Mouse (Mus musculus): ENCODE results near the gene Gramd1b. TPM values are rescaled to one million over a fixed set of nuclear protein-coding genes. Genes with fewer than 3 reads are reported as not detected.

Gramd1b gene
- polyA plus RNA-seq, 1 experiment = 44.2 TPM

DNA sequence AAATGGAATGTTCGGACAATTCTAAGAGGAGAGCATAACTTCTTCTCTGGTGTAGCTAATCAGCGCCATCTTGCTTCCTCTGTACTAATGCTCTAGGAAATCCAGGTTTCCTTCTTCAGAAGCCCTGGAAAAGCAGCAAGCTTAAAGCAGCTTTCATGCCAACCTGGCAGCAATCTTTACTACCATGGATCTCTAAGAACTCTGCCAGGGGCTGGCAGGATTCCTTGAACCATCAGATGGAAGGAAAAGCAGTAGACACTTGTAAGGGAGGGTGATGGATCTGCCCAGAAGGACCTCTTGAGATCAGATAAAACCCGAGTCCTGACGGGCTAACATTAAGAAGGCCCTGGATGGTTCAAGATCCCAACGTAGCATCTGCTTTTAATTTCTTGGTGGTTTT lies 234.9 kb downstream of the Gramd1b start:
- Histone ChIP-seq H3K4me1 (ENCODE audit: control insufficient read depth, insufficient read depth, low read length) (no peaks in the 10 kb centered on the region), H3K4me3 (ENCODE audit: insufficient read depth, low read length) (no peak overlapping the region), H3K27ac (ENCODE audit: insufficient read depth, low read depth, low read length) (no peak overlapping the region)
- no peak for TF ChIP-seq POLR2A (IDR thresholded peaks at IDR 0.05; ENCODE audit: borderline replicate concordance, low read depth, low read length)
- TF ChIP-seq CTCF (IDR thresholded peaks at IDR 0.05; ENCODE audit: low read depth, low read length) = no peak

DNA sequence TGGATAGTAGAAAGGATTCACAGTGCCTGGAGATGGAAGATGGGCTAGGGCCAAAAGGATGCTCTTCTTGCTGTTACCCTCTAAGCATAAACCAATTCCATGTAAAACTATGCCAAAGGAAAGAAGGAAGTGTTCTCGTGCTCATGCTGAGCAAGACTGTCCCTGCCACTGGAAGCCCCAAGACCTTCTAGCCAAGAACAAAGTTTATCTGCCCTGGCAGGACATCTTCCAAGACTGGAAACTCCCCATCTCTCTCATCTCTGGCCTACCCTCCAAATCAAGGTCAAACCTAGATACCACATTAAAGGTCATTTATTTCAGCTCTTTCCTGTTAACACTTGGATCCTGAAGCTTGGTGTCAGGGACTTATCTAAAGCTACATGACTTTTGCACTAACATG lies 236.3 kb downstream of the Gramd1b start:
- Histone ChIP-seq H3K4me3 (ENCODE audit: insufficient read depth, low read length) (no peak overlapping the region), H3K4me1 (ENCODE audit: control insufficient read depth, insufficient read depth, low read length) (no peaks in the 10 kb centered on the region), H3K27ac (ENCODE audit: insufficient read depth, low read depth, low read length) (no peak overlapping the region)
- TF ChIP-seq POLR2A (IDR thresholded peaks at IDR 0.05; ENCODE audit: borderline replicate concordance, low read depth, low read length) = no peak
- no peak for TF ChIP-seq CTCF (IDR thresholded peaks at IDR 0.05; ENCODE audit: low read depth, low read length)

DNA sequence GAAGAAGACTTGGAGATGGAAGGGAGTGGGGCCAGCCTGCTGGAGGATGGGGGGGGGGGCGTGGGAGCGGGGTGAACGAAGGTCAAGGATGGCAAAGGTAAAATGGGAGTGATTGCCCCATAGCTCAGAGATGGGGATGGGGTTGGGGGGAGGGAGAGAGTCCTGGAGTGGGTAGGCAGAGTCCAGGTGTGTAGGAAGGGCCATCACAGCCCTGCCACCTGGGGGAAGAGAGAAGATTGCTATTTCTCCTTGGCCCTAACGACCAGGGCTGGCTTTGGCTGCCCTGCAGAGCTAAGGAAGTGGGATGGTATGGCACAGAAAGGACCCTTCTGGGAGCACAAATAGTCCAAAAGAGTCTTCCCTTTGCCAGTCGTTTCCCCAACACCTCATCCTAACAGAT lies 237.0 kb downstream of the Gramd1b start:
- H3K4me3 ChIP-seq (ENCODE audit: insufficient read depth, low read length) = no peak overlapping the region
- TF ChIP-seq CTCF (IDR thresholded peaks at IDR 0.05; ENCODE audit: low read depth, low read length) = no peak
- TF ChIP-seq POLR2A (IDR thresholded peaks at IDR 0.05; ENCODE audit: borderline replicate concordance, low read depth, low read length) = no peak
- no peaks in the 10 kb centered on the region for H3K4me1 ChIP-seq (ENCODE audit: control insufficient read depth, insufficient read depth, low read length)
- H3K27ac ChIP-seq (ENCODE audit: insufficient read depth, low read depth, low read length) = no peak overlapping the region

DNA sequence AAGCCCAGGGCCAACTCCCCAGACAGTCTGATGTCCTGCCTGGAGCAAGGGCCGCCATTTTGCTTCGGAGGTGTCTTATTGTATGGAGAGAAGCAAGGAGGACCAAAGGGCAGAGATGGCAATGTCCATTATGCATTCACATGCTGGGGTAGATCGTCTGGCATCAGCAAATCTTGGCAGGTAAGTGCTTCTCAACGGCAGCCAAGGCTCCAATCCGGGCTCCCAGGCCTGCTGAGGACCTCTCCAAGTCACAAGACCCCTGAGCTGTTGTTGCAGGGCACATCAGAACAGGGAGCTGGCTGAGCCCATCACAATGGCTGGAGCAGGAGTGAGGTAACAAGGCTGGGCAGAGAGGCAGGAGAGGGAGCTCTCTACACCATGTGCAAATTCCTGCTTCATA lies 237.4 kb downstream of the Gramd1b start:
- TF ChIP-seq POLR2A (IDR thresholded peaks at IDR 0.05; ENCODE audit: borderline replicate concordance, low read depth, low read length) = no peak
- no peak for TF ChIP-seq CTCF (IDR thresholded peaks at IDR 0.05; ENCODE audit: low read depth, low read length)
- Histone ChIP-seq H3K27ac (ENCODE audit: insufficient read depth, low read depth, low read length) (no peak overlapping the region), H3K4me1 (ENCODE audit: control insufficient read depth, insufficient read depth, low read length) (no peaks in the 10 kb centered on the region), H3K4me3 (ENCODE audit: insufficient read depth, low read length) (no peak overlapping the region)

DNA sequence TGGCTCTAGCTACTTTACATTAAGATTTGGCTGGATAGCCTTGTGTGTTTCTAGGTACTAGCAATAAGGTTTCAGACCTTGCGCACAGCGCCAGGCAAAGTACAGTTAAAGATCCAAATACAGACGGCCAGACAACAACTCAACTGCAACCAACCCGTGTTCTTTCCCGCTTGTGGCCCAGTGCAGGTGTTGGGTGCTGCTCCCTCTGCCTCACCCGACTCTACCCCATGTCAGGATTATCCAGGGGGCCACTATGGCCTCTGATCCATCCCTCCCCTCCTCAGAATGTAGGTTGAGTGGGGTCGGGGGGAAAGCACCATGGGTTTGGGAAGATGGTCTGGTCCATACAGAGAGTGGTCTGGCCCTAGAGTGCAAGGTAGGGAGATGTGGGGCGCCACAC lies 237.9 kb downstream of the Gramd1b start:
- no peaks in the 10 kb centered on the region for H3K4me1 ChIP-seq (ENCODE audit: control insufficient read depth, insufficient read depth, low read length)
- no peak overlapping the region for H3K4me3 ChIP-seq (ENCODE audit: insufficient read depth, low read length)
- TF ChIP-seq CTCF (IDR thresholded peaks at IDR 0.05; ENCODE audit: low read depth, low read length) = no peak
- no peak for TF ChIP-seq POLR2A (IDR thresholded peaks at IDR 0.05; ENCODE audit: borderline replicate concordance, low read depth, low read length)
- H3K27ac ChIP-seq (ENCODE audit: insufficient read depth, low read depth, low read length) = no peak overlapping the region

DNA sequence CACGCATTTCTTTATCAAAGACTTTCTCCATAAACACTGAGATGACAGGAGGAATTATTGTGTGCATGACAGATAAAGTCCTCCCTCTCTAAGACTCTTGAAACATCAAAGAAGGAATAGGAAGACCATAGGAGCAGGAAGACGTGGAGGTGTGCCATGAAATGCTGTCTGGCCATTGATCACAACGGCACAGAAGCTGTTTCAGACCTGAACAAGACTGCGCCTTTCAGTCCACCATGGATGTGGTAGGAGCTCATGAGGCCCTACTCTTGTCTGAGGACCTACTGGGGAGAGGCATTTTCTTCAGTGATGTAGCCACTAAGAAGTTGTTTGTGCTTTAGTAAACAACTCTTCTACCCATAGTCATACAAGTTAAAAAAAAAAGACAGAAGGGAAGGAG lies 238.7 kb downstream of the Gramd1b start:
- TF ChIP-seq CTCF (IDR thresholded peaks at IDR 0.05; ENCODE audit: low read depth, low read length) = no peak
- TF ChIP-seq POLR2A (IDR thresholded peaks at IDR 0.05; ENCODE audit: borderline replicate concordance, low read depth, low read length) = no peak
- H3K27ac ChIP-seq (ENCODE audit: insufficient read depth, low read depth, low read length) = no peak overlapping the region

DNA sequence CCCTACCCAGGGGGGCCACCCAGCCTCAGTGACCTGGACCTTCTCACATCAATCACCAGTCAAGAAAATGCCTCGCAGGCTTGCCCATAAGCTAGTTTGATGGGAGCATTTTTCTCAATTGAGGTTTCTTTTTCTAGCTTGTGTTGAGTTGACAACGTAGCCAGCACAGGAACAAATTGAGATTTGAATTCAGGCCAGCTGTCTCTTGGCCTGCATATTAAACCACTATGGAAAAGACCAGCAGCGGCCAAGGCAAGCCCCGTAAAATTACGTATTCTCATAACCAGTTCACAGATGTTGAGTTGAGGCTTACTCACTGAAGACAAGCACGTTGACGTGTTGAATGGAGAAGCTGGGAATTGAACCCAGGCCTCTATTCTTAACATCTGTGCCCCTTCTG lies 248.2 kb downstream of the Gramd1b start:
- TF ChIP-seq CTCF (IDR thresholded peaks at IDR 0.05; ENCODE audit: low read depth, low read length) = no peak
- TF ChIP-seq POLR2A (IDR thresholded peaks at IDR 0.05; ENCODE audit: borderline replicate concordance, low read depth, low read length) = no peak

More for the DNA sequence above, 238.7 kb downstream of the Gramd1b start:
- Histone ChIP-seq H3K4me3 (ENCODE audit: insufficient read depth, low read length) (no peak overlapping the region), H3K4me1 (ENCODE audit: control insufficient read depth, insufficient read depth, low read length) (no peaks in the 10 kb centered on the region)

DNA sequence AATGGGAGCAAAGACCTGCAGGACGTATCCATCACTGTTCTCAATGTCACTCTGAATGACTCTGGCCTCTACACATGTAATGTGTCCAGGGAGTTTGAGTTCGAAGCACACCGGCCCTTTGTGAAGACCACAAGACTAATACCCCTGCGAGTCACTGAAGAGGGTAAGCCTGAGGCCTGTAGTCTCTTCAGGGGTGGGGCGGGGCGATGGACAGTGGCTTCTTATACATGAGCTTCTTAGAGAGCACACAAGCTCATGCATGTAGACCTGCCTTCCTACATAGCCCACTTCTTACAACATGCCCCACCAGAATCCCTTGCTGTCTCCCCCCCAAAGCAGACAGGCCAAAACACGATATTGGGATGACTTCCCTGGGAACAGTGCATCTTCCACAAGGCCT lies 251.7 kb downstream of the Gramd1b start:
- Histone ChIP-seq H3K4me1 (ENCODE audit: control insufficient read depth, insufficient read depth, low read length) (peaks cover 3% of the 10 kb centered on the region), H3K4me3 (ENCODE audit: insufficient read depth, low read length) (no peak overlapping the region), H3K27ac (ENCODE audit: insufficient read depth, low read depth, low read length) (no peak overlapping the region)
- TF ChIP-seq POLR2A (IDR thresholded peaks at IDR 0.05; ENCODE audit: borderline replicate concordance, low read depth, low read length) (no peak), CTCF (IDR thresholded peaks at IDR 0.05; ENCODE audit: low read depth, low read length) (no peak)

More for the DNA sequence above, 248.2 kb downstream of the Gramd1b start:
- Histone ChIP-seq H3K27ac (ENCODE audit: insufficient read depth, low read depth, low read length) (no peak overlapping the region), H3K4me3 (ENCODE audit: insufficient read depth, low read length) (no peak overlapping the region), H3K4me1 (ENCODE audit: control insufficient read depth, insufficient read depth, low read length) (no peaks in the 10 kb centered on the region)

DNA sequence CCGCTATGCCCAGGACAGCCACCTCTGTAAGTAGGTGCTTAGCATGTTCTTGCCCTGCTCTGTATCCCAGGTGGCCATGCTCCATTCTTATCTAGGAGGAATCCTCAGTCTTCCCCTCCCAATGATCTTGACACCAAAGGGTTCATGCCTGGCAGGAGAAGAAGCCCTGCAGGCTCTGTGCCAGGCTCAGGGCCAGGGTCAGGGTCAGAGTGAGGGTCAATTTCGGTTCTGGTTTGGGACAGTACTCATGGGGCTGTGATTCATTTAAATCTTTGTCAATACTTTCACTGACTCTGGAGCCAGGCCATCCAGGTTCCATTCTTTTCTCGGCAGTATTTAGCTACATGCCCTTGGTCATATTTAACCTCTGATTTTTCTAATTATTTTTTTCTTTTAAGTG lies 253.5 kb downstream of the Gramd1b start:
- no peak overlapping the region for H3K27ac ChIP-seq (ENCODE audit: insufficient read depth, low read depth, low read length)
- peaks cover 3% of the 10 kb centered on the region for H3K4me1 ChIP-seq (ENCODE audit: control insufficient read depth, insufficient read depth, low read length)
- TF ChIP-seq CTCF (IDR thresholded peaks at IDR 0.05; ENCODE audit: low read depth, low read length) (no peak), POLR2A (IDR thresholded peaks at IDR 0.05; ENCODE audit: borderline replicate concordance, low read depth, low read length) (no peak)
- no peak overlapping the region for H3K4me3 ChIP-seq (ENCODE audit: insufficient read depth, low read length)

DNA sequence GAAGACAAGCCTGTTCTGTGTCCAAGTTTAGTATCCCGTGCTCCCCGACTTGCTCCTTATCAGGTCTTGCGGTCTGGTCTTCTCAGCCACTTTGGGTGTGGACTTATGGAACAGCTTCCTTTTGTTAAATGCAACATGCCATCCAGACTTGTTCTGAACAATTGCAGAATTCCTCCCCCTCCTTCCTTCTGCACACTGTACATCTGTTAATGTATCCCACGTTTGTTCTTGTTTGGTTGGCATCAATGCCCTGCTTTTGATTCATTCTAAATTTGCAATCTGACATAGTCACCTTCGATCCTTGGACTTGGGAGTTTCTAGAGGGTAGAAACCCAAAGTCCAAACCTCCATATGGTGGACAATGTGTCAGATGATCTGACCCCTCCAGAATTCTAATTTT lies 255.3 kb downstream of the Gramd1b start:
- TF ChIP-seq CTCF (IDR thresholded peaks at IDR 0.05; ENCODE audit: low read depth, low read length) (no peak), POLR2A (IDR thresholded peaks at IDR 0.05; ENCODE audit: borderline replicate concordance, low read depth, low read length) (no peak)
- Histone ChIP-seq H3K27ac (ENCODE audit: insufficient read depth, low read depth, low read length) (no peak overlapping the region), H3K4me3 (ENCODE audit: insufficient read depth, low read length) (no peak overlapping the region), H3K4me1 (ENCODE audit: control insufficient read depth, insufficient read depth, low read length) (peaks cover 11% of the 10 kb centered on the region)

DNA sequence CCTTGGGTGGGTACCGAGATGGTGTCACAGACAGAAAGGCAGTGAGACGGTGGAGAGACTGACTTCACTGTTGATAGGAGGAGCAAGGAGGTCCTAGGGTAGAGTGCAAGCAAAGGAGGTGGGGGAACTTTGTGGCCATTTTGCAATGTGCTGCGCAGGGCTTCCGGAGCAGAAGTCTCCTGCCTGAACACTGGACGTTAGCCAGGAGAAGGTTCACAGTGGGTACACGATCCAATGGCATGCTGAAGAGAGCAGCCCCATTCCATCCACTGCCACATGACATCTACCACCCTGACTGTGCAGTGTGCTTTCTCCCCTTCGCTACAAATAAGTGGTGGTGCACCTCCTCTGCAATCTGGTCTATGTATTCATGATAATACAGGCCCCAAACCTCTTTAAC lies 258.4 kb downstream of the Gramd1b start:
- Histone ChIP-seq H3K27ac (ENCODE audit: insufficient read depth, low read depth, low read length) (no peak overlapping the region), H3K4me3 (ENCODE audit: insufficient read depth, low read length) (no peak overlapping the region), H3K4me1 (ENCODE audit: control insufficient read depth, insufficient read depth, low read length) (peaks cover 22% of the 10 kb centered on the region)
- no peak for TF ChIP-seq POLR2A (IDR thresholded peaks at IDR 0.05; ENCODE audit: borderline replicate concordance, low read depth, low read length)

All from bone marrow macrophage, adult 2 months (primary cell).